Mouse (Mus musculus): Measurements from ENCODE around the gene Rer1.

Rer1 gene

GRCm38 (mm10) chr4:155086108-155087024 is at the start of gene Rer1, which contains the start of gene Morn1:
Rer1 (minus strand) TSS chr4:155086382.
Morn1 (plus strand) TSS chr4:155086577.
- in situ Hi-C loops (cut with MboI; ENCODE audit: low sequenced_read_pairs), result no loop called here

DNA sequence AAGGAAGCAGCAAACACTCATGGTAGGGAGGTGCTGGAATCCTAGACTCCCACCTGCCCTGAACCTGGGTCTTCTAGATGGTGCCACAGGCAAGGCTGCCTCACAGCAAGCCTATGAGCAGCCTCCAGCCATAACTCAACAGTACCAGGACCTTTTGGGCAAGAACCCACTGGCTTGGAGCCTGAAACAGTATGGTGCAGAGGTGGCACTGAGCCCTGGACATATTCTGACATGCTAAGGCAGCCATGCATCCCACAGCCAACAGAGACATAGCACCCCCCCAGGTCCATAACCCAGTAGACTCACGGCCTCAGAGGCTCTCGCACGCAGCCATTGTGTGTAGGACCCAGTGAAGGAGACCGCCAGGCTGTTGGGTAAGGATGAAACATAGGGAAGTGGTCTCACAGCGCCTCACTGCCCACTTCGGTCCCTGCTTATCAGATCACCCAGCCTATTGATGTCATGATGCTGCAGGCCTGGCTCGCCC is 48.5 kb upstream of the Rer1 start:
- in situ Hi-C loops (cut with MboI; ENCODE audit: low sequenced_read_pairs), result no loop called here

DNA sequence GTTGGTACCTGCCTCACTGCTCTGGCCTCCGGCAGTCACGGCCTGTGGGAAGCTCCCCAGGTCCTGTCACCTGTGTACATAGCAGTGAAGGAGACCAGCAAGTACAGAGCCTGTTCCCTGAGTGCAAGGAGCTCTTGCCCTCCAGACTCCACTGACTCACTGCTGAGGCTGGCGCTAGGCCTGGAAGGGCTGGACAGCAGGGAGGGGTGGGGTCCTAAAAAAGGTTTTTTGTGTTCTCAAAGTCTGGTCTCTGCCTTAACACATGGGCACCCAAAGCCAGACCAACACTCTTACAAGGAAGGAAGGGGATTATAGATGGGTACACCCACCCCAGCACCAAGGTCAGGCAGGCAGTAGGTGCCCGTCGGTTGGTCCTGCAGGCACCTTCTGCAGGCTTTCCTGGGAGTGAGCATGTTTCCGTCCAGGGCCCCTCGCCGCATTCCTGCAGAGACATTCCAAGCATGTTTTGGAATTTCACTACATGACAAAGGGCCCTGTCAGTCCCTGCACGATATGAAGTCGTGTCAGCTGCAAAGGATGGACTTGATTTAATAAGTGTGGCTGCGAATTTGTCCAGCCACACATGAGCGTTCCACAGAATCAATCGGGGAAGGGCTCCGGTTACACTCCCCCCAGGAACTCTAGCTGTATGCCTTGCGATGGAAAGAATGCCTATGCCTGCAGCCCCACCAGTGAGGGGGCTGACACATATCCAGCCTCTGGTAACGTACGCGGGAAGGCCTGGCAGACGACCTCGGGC is 47.7 kb upstream of the Rer1 start:
- in situ Hi-C loops (cut with MboI; ENCODE audit: low sequenced_read_pairs), result no loop called here

DNA sequence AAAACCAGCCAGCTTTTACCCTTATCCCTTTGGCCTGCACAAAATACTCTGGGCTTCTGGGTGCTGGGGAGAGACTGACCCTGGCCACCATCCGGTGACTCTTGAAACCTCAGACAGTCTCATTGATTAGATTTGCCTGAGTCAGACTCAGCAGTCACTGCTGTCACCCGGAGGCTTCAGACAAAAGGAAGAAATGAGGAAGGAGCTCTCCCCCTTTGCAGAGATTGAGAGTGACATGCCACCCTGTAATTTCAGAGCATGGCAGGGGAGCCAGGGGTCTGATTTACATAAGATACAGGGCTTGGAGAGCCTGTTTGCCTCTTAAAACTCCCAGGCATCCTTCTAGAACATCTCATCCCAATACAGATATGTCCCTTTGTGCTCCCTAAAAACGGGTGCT is 47.0 kb upstream of the Rer1 start:
- in situ Hi-C loops (cut with MboI; ENCODE audit: low sequenced_read_pairs), result no loop called here

- in situ Hi-C loops (cut with MboI; ENCODE audit: low sequenced_read_pairs), result no loop called here
Measured at GRCm38 (mm10) chr4:155130616-155131015, 44.4 kb upstream of the Rer1 start.

- in situ Hi-C loops (cut with MboI; ENCODE audit: low sequenced_read_pairs), result no loop called here
Measured at GRCm38 (mm10) chr4:155129996-155130395, 43.8 kb upstream of the Rer1 start.

DNA sequence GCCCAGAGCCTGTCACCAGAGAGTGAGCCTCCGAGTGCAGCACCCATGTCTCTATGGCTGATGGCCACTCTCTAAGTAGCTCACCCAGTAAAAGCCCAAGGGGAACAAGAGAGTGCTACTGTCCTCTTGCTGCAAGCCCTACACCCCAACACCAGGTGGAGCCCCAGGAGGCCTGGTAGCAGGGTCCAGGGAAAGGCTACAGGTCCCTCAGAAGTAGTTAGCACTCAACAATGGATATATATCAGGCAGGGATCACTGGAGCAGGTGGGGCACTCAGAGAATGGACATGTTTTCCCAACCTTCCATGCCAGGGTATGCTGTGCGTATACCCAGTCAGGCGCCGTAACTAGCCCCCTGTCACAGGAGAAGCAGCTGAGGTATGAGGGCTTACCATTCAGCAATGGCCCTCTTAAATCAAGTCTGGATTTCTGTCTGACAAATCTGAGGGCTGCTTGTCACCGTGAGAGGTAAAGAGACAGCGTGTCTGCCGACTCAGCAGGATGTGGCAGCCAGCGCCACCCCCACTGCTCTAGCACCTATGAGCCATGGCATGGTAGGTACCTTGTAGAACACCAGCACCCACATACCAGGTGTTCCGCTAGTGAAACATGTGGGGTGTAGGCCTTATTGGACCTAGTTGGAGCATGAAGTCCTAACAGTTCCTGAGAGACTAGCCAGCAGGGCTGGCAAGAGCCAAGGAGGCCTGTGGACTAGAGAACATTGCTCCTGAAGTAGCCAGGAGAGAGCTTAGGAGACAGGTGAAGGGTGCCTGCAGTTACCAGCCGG is 43.1 kb upstream of the Rer1 start:
- in situ Hi-C loops (cut with MboI; ENCODE audit: low sequenced_read_pairs), result no loop called here

- in situ Hi-C loops (cut with MboI; ENCODE audit: low sequenced_read_pairs), result no loop called here
Measured at GRCm38 (mm10) chr4:155128411-155128810, 42.2 kb upstream of the Rer1 start.

- in situ Hi-C loops (cut with MboI; ENCODE audit: low sequenced_read_pairs), result no loop called here
Measured at GRCm38 (mm10) chr4:155126602-155127372, 40.6 kb upstream of the Rer1 start.

DNA sequence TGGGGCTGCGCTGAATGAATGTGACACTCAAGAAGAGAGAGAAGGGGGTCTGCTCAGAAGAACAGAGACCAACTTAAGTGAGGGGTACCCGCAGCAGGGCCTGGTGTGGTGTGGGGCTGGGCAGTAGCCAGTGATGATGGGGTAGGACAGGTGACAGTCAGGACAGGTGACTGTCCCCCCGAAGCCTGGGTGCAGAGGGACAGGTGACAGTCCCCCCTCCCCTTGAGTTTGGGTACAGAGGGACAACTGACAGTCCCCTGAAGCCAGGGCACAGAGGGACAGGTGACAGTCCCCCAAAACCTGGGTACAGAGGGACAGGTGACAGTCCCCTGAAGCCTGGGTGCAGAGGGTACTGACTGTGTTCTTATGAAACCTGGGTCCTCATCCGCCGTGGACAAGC is 40.0 kb upstream of the Rer1 start:
- in situ Hi-C loops (cut with MboI; ENCODE audit: low sequenced_read_pairs), result no loop called here

DNA sequence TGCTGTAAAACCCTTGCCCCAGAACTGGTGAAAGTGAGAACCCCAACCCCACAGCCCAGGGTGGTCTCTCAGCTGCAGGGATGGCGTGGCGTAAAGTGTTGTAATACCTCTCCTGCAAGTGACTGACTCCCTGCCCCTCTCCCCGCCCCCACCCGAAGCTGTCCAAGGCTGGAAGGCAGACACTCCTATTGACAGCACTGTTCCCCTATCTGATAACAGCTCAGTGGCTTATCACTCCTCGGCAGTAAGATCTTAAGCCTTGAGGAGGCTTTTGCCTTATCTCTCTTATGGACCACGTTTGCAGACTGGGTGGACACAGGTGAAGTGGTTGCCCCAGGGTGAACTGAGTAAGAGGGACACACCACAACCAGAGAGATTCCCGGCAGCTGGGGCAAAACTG is 39.1 kb upstream of the Rer1 start:
- in situ Hi-C loops (cut with MboI; ENCODE audit: low sequenced_read_pairs), result no loop called here

- in situ Hi-C loops (cut with MboI; ENCODE audit: low sequenced_read_pairs), result no loop called here
Measured at GRCm38 (mm10) chr4:155123868-155124534, 37.8 kb upstream of the Rer1 start.

DNA sequence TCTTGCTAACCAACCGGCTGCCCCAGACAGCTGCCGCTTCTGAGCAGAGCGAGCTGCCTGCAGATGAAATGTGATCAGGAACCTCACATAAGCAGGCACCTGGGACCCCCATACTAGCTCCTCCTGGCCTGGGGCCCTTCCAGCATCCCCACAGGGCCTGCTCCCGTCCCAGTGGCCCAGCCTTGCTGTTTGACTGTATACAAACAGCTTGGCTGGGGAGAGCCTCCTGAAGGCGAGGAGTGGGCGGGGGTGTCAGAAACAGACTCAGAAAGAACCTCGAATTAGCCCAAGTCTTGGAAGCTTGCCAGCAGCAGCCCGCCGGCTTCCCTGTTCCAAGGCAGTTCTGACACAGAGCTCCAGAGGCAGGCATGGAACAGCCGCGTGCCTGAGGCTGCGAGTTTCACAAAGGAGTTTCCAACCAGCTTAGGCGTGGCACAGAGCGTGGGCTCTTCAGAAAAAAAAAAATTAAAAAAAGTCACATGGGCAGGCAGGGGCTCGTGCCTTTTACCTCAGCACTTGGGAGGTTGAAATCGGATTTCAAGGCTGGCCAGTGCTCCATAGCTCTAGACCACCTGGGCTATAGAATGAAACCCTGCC is 36.4 kb upstream of the Rer1 start:
- in situ Hi-C loops (cut with MboI; ENCODE audit: low sequenced_read_pairs), result no loop called here

DNA sequence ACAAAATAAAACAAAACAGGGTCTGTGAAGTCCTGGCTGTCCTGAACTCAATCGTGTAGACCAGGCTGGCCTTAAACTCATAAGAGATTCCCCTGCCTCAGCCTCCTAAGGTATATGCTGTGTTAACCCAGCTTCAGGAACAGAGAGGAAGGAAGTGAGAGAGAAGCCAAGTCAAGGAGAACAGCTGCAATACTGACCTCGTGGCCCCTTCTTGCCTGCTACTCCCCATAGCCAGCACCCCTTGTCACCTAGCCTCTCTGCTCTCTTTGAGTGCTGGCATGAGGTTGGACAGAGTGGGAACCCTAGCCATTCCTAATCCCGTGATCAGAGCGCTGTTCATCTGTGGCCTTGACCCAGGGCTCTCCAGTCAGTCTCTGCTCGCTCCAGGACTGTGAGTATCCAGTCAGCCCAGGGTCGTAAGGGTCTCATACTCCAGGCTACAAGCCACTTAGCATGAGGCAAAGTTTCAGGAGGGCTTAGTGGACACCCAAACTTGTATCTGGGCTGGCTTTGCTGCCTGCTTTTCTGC is 35.8 kb upstream of the Rer1 start:
- in situ Hi-C loops (cut with MboI; ENCODE audit: low sequenced_read_pairs), result no loop called here

- in situ Hi-C loops (cut with MboI; ENCODE audit: low sequenced_read_pairs), result no loop called here
Measured at GRCm38 (mm10) chr4:155121222-155121621, 35.0 kb upstream of the Rer1 start.

GRCm38 (mm10) chr4:155120583-155120982 is 34.4 kb upstream of the Rer1 start:
- in situ Hi-C loops (cut with MboI; ENCODE audit: low sequenced_read_pairs), result no loop called here

GRCm38 (mm10) chr4:155120038-155120437 is 33.9 kb upstream of the Rer1 start:
- in situ Hi-C loops (cut with MboI; ENCODE audit: low sequenced_read_pairs), result no loop called here

DNA sequence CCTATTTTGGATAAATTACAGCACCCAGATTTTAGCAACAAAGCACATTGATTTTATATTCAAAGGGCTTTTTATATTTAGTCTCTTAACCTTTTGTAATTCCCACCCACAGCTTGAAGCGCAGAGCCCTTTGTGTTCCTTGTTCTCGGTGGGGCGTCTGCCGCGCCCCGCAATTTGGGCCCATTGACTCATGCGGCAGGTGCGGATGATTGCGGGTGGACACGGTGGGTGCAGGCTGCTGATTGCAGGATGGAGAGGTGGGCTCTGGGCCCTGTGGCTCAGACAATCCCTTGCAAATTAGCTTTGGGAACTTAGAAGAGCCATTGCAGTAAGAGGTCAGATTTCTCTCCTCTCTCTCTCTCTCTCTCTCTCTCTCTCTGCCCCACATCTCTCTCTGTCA is 32.1 kb upstream of the Rer1 start:
- in situ Hi-C loops (cut with MboI; ENCODE audit: low sequenced_read_pairs), result no loop called here

DNA sequence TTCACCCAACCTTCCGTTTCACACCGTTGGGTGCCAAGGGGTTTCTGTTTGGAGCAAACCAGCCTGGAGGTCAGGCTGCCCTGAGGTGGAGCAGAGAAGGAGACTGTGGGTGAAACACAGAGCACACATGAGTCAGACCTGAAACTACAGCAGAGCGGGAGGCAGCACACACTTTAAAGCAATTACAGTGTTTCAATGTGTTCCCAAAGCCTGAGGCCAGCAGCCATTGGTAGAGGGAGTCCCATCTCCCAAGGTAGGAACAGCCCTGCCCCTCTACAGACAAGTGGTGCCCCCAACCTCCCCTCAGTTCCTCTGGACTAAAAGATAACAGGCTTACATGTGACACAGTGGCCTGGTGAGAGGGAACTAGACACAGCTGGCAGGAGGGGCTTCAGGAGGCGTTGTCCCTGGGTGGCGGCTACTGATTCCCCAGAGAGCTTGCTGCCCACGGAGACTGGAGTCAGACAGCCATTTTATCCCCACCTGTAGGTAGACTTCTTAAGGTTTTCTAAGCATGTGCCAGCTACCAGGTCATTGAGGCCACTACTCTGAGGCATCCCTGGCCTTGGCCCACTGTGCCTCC is 31.3 kb upstream of the Rer1 start:
- in situ Hi-C loops (cut with MboI; ENCODE audit: low sequenced_read_pairs), result no loop called here
